Mouse (Mus musculus) embryonic fibroblast, embryonic 13.5 days (primary cell): Measurements from ENCODE around the gene Dhx57. TPM values are rescaled to one million over a fixed set of nuclear protein-coding genes. Genes with fewer than 3 reads are reported as not detected.

ENCODE experiments used
- H3K27ac ChIP-seq: 2 replicates; pipeline ENCODE4 v1.5.1; 2012; ENCODE audit warnings: low read length, control low read depth, inconsistent platforms; ENCODE audit not compliant: insufficient read depth
- H3K4me1 ChIP-seq: 2 replicates; pipeline ENCODE4 v1.6.1; 2011; ENCODE audit warnings: low read length; ENCODE audit not compliant: control insufficient read depth, insufficient read depth
- H3K4me3 ChIP-seq: 2 replicates; pipeline ENCODE4 v1.5.1; 2011; ENCODE audit warnings: mild to moderate bottlenecking, control low read depth, low read length; ENCODE audit not compliant: insufficient read depth
- CTCF ChIP-seq: IDR thresholded peaks from 2 replicates; pipeline ENCODE4 v1.5.1; 2011; ENCODE audit warnings: mild to moderate bottlenecking, control low read depth, low read length, moderate library complexity, borderline replicate concordance; ENCODE audit not compliant: insufficient read depth
- POLR2A ChIP-seq: IDR thresholded peaks from 2 replicates; pipeline ENCODE4 v1.6.1; 2011; ENCODE audit warnings: low read depth, mild to moderate bottlenecking, control low read depth, low read length, moderate library complexity
- polyA plus RNA-seq: library from polyadenylated mRNA; stranded (reverse); fragments of >200 nt; gene quantifications from 2 replicates; pipeline ENCODE4 v1.2.4, GENCODE M21; 2011; ENCODE audit warnings: low read depth; ENCODE audit not compliant: missing spikeins, insufficient read length

Gene Dhx57
- polyA plus RNA-seq, 1 experiment = 25.8 TPM

DNA sequence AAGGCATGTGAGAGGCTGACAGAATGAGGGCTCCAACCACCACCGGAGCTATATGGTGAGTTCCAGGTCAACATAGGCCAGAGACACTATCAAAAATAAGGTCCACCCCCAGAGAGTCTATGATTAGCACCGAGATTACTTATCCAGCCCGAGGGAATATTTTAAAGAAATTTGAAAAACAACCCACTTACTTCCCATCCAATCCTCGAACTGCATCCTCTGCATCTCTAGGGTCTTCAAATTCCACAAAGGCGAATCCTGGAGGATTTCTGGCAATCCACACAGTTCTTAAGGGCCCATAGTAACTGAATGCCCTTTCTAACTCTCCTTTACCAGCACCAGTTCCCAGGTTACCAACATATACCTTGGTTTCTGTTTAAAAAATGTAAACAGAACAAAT is 84.6 kb downstream of the Dhx57 start:
- TF ChIP-seq POLR2A (no peak), CTCF (no peak)
- peak overlapping the region; percentile 75 for H3K4me3 ChIP-seq
- H3K27ac ChIP-seq = no peak overlapping the region
- H3K4me1 ChIP-seq = no peaks in the 10 kb centered on the region

- H3K4me3 ChIP-seq = no peak overlapping the region
- TF ChIP-seq CTCF (no peak), POLR2A (0 out of 2 replicates have a peak, but pooled peaks have one; percentile 5)
Measured at GRCm38 (mm10) chr17:80199160-80199778, 91.0 kb downstream of the Dhx57 start.

GRCm38 (mm10) chr17:80193075-80193474 is 97.2 kb downstream of the Dhx57 start:
- Histone ChIP-seq H3K27ac (no peak overlapping the region), H3K4me3 (no peak overlapping the region), H3K4me1 (no peaks in the 10 kb centered on the region; the same call in 1 of the 2 replicates)
- TF ChIP-seq POLR2A (no peak), CTCF (no peak)

More at GRCm38 (mm10) chr17:80199160-80199778, 91.0 kb downstream of the Dhx57 start:
- Histone ChIP-seq H3K4me1 (no peaks in the 10 kb centered on the region), H3K27ac (no peak overlapping the region)

Other genes with a start within 250 kb of the Dhx57 start
- 56.4 and 62.8 TPM in 2 replicates for gene Hnrnpll, start 228.1 kb downstream of the Dhx57 start, polyA plus RNA-seq
- gene Galm, start 163.0 kb downstream of the Dhx57 start, polyA plus RNA-seq = 10.0 and 10.6 TPM in 2 replicates
- 132 and 194 TPM in 2 replicates for gene Srsf7, start 83.2 kb downstream of the Dhx57 start, polyA plus RNA-seq
- gene Ttc39d, start 83.0 kb downstream of the Dhx57 start, polyA plus RNA-seq = not detected in 2 replicates
- gene Gemin6, start 66.0 kb downstream of the Dhx57 start, polyA plus RNA-seq = 14.9 and 15.3 TPM in 2 replicates
- gene Morn2, start 273 bp downstream of the Dhx57 start, polyA plus RNA-seq = 9.1 and 10.6 TPM in 2 replicates
- gene Arhgef33, start 16.9 kb upstream of the Dhx57 start, polyA plus RNA-seq = 1.1 TPM in 1 of 2 replicates, not detected in the other
- gene Gm10190, start 83.1 kb upstream of the Dhx57 start, polyA plus RNA-seq = not detected in 2 replicates
- gene Sos1, start 190.0 kb upstream of the Dhx57 start, polyA plus RNA-seq = 27.6 and 32.9 TPM in 2 replicates